Mouse (Mus musculus) cerebellum, postnatal 25 days (tissue): Measurements from ENCODE around the gene Exoc4.

Experiments used
- DNase-seq, 2 experiments: peaks; one replicate each; pipeline ENCODE4 v3.0.0; 2021; ENCODE audit warnings: mixed read lengths in 2 of 2

Gene Exoc4

GRCm38 (mm10) chr6:33770021-33770420 is 521.1 kb downstream of the Exoc4 start:
- no peak for DNase-seq

- DNase-seq: no peak
Observed at GRCm38 (mm10) chr6:33772551-33773315, 523.8 kb downstream of the Exoc4 start.

- DNase-seq: no peak
Observed at GRCm38 (mm10) chr6:33792604-33793003, 543.7 kb downstream of the Exoc4 start.

GRCm38 (mm10) chr6:33801254-33801653 is 552.4 kb downstream of the Exoc4 start:
- DNase-seq: no peak

- DNase-seq: no peak
Observed at GRCm38 (mm10) chr6:33803481-33804098, 554.7 kb downstream of the Exoc4 start.

GRCm38 (mm10) chr6:33804775-33805174 is 555.9 kb downstream of the Exoc4 start:
- DNase-seq: peak; percentile 49 to 73

- peak; percentile 30 to 37 for DNase-seq
Observed at GRCm38 (mm10) chr6:33806072-33806782, 557.3 kb downstream of the Exoc4 start.

GRCm38 (mm10) chr6:33814386-33814785 is 565.5 kb downstream of the Exoc4 start:
- no peak for DNase-seq

GRCm38 (mm10) chr6:33823171-33823570 is 574.3 kb downstream of the Exoc4 start:
- DNase-seq: peak in 1 of 2 experiments; percentile 24

- DNase-seq: peak; percentile 79 to 84
Observed at GRCm38 (mm10) chr6:33823777-33824302, 575.0 kb downstream of the Exoc4 start.

- DNase-seq: no peak
Observed at GRCm38 (mm10) chr6:33828499-33828898, 579.6 kb downstream of the Exoc4 start.

GRCm38 (mm10) chr6:33829261-33829660 is 580.4 kb downstream of the Exoc4 start:
- no peak for DNase-seq

- peak; percentile 30 to 50 for DNase-seq
Observed at GRCm38 (mm10) chr6:33831276-33831675, 582.4 kb downstream of the Exoc4 start.

- peak in 1 of 2 experiments; percentile 18 for DNase-seq
Observed at GRCm38 (mm10) chr6:33832978-33833377, 584.1 kb downstream of the Exoc4 start.

GRCm38 (mm10) chr6:33836048-33836780 is 587.3 kb downstream of the Exoc4 start:
- peak in 1 of 2 experiments; percentile 53 for DNase-seq

- no peak for DNase-seq
Observed at GRCm38 (mm10) chr6:33842901-33843300, 594.0 kb downstream of the Exoc4 start.

GRCm38 (mm10) chr6:33859049-33859448 is 610.2 kb downstream of the Exoc4 start:
- no peak for DNase-seq

GRCm38 (mm10) chr6:33865752-33866151 is 616.9 kb downstream of the Exoc4 start:
- DNase-seq: no peak

- no peak for DNase-seq
Observed at GRCm38 (mm10) chr6:33866901-33867580, 618.2 kb downstream of the Exoc4 start.

GRCm38 (mm10) chr6:33869251-33869650 is 620.4 kb downstream of the Exoc4 start:
- DNase-seq: no peak

GRCm38 (mm10) chr6:33870468-33871142 is 621.7 kb downstream of the Exoc4 start:
- DNase-seq: no peak
